Mouse (Mus musculus): ENCODE results near the gene Serpind1. TPM values are rescaled to one million over a fixed set of nuclear protein-coding genes. Genes with fewer than 3 reads are reported as not detected.

Serpind1 gene
- polyA plus RNA-seq, 1 experiment from 2014 or later = 0.09 TPM

DNA sequence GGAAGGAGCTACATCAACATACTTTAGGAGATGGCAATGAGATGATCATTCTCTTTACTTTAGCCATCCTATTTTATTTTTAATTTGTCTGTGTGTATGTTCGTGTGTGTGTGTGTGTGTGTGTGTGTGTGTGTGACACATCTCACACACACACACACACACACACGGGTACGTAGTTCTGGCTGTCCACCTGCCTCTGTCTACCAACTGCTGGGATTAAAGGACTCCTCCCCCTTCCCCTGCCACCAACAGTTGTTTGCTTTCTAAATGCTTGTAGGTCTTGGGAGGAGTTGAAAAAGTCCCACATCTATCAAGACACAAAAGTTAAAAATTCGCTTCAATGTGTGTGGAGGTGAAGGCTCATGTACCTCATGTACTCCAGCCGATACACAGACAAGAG is 6.4 kb upstream of the Serpind1 start:
- H3K4me2 ChIP-seq (replicated peaks; ENCODE audit: low read depth) = no peak overlapping the region
- ATAC-seq = no peak

DNA sequence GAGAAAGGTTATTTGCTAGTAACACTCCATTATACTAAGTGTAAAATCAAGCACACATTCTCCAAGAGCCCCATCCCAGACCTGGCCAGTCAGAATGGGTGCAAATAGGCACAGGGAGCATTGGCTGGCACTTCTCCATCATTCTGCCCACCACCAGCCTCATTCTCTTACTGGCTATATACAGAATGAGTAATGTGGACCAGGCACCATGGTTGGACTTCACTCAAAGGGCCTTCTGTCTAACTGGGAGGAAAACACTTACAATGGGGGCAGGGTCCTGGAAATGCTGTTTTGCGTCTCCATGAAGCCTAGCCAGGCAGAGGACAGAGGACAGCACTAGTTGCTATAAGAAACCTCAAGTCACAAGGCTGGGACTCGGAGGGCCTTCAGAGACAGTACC is 5.1 kb upstream of the Serpind1 start:
- WGBS = 98% methylated on average over 2 of the region's 2 CpGs
- Histone ChIP-seq H3K36me3 (ENCODE audit: control insufficient read depth, insufficient read depth) (peaks cover 39% of the 10 kb centered on the region), H3K4me3 (ENCODE audit: low read depth, low read length) (no peak overlapping the region), H3K4me2 (replicated peaks; ENCODE audit: low read depth) (no peak overlapping the region), H3K27me3 (replicated peaks; ENCODE audit: control insufficient read depth, insufficient read depth, low read length) (no peaks in the 10 kb centered on the region), H3K27ac (ENCODE audit: low read depth, low read length) (no peak overlapping the region), H3K9me3 (ENCODE audit: control insufficient read depth) (no peaks in the 10 kb centered on the region), H3K9ac (ENCODE audit: low read depth, low read length) (no peak overlapping the region), H3K4me1 (replicated peaks; ENCODE audit: control insufficient read depth, insufficient read depth, low read length) (no peaks in the 10 kb centered on the region)
- no peak for TF ChIP-seq CTCF (IDR thresholded peaks at IDR 0.05; ENCODE audit: low read depth)
- ATAC-seq = no peak

More for the DNA sequence above, 6.4 kb upstream of the Serpind1 start:
- TF ChIP-seq CTCF (IDR thresholded peaks at IDR 0.05; ENCODE audit: low read depth) = no peak
- H3K4me3 ChIP-seq (ENCODE audit: low read depth, low read length) = no peak overlapping the region
- H3K27ac ChIP-seq (ENCODE audit: low read depth, low read length) = no peak overlapping the region
- no peaks in the 10 kb centered on the region for H3K4me1 ChIP-seq (replicated peaks; ENCODE audit: control insufficient read depth, insufficient read depth, low read length)
- no peaks in the 10 kb centered on the region for H3K9me3 ChIP-seq (ENCODE audit: control insufficient read depth)
- no peaks in the 10 kb centered on the region for H3K27me3 ChIP-seq (replicated peaks; ENCODE audit: control insufficient read depth, insufficient read depth, low read length)
- peaks cover 39% of the 10 kb centered on the region for H3K36me3 ChIP-seq (ENCODE audit: control insufficient read depth, insufficient read depth)
- WGBS = 81% methylated on average over 5 of the region's 5 CpGs
- H3K9ac ChIP-seq (ENCODE audit: low read depth, low read length) = no peak overlapping the region

DNA sequence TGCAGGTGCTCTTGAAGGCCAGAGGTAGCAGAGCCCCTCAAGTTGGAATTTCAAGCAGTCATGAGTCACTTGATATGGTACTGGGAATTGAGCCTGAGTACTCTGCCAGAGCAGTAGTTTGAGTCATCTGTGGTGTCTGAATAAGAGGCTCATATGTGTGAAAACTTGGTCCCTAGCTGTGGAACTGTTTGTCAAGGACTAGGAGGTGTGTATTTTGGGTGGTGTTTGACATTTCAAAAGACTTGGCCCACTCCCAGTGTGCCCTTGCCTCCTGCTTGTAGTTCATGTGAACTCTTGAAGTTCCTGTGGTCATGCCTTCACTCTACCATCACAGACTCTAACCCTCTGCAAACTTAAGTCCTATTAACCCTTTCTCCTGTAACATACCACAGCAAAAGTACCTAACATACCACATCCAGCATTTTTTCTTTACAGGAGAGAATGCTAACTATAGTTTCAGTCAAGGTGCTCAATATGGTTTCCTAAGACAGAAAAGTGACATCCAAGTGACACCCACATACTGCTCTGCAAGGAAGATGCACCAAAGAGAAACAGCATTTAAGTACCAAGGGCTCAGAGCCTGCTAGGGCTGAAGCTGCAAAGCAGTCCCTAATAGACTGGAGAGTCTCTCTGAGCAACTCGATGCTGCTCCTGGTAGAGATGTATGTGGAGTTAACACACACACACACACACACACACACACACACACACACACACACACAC is 1.2 kb upstream of the Serpind1 start:
- H3K4me3 ChIP-seq (ENCODE audit: low read depth, low read length) = no peak overlapping the region
- H3K36me3 ChIP-seq (ENCODE audit: control insufficient read depth, insufficient read depth) = peaks cover 13% of the 10 kb centered on the region
- TF ChIP-seq CTCF (IDR thresholded peaks at IDR 0.05; ENCODE audit: low read depth) = no peak
- no peaks in the 10 kb centered on the region for H3K27me3 ChIP-seq (replicated peaks; ENCODE audit: control insufficient read depth, insufficient read depth, low read length)
- H3K4me2 ChIP-seq (replicated peaks; ENCODE audit: low read depth) = no peak overlapping the region
- H3K9ac ChIP-seq (ENCODE audit: low read depth, low read length) = no peak overlapping the region
- no peaks in the 10 kb centered on the region for H3K4me1 ChIP-seq (replicated peaks; ENCODE audit: control insufficient read depth, insufficient read depth, low read length)
- H3K9me3 ChIP-seq (ENCODE audit: control insufficient read depth) = no peaks in the 10 kb centered on the region
- ATAC-seq = no peak
- WGBS = 84% methylated on average over 1 of the region's 1 CpGs
- H3K27ac ChIP-seq (ENCODE audit: low read depth, low read length) = peak overlapping the region; percentile 21; the same call in 1 of the 2 replicates

DNA sequence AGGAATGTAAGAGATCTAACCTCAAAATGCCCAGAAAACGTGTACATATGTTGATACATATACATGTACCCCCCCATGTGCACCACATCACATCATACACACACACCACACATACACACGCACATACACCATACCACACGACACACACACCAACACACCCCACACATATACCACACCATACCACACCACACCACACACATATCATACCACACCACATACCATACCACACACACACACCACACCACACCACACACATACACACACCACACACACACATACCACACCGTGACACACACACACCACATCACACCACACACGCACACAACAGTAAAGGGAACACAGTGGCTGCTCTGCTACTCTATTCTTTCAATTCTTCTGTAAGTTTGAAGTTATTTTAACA is 684 bp downstream of the Serpind1 start:
- Histone ChIP-seq H3K9me3 (ENCODE audit: control insufficient read depth) (no peaks in the 10 kb centered on the region), H3K36me3 (ENCODE audit: control insufficient read depth, insufficient read depth) (peaks cover 4% of the 10 kb centered on the region; the same call in 1 of the 2 replicates), H3K9ac (ENCODE audit: low read depth, low read length) (no peak overlapping the region), H3K27me3 (replicated peaks; ENCODE audit: control insufficient read depth, insufficient read depth, low read length) (no peaks in the 10 kb centered on the region), H3K4me2 (replicated peaks; ENCODE audit: low read depth) (no peak overlapping the region), H3K27ac (ENCODE audit: low read depth, low read length) (no peak overlapping the region), H3K4me1 (replicated peaks; ENCODE audit: control insufficient read depth, insufficient read depth, low read length) (no peaks in the 10 kb centered on the region), H3K4me3 (ENCODE audit: low read depth, low read length) (no peak overlapping the region)
- no peak for ATAC-seq
- 95% methylated on average over 5 of the region's 5 CpGs for WGBS
- no peak for TF ChIP-seq CTCF (IDR thresholded peaks at IDR 0.05; ENCODE audit: low read depth)

DNA sequence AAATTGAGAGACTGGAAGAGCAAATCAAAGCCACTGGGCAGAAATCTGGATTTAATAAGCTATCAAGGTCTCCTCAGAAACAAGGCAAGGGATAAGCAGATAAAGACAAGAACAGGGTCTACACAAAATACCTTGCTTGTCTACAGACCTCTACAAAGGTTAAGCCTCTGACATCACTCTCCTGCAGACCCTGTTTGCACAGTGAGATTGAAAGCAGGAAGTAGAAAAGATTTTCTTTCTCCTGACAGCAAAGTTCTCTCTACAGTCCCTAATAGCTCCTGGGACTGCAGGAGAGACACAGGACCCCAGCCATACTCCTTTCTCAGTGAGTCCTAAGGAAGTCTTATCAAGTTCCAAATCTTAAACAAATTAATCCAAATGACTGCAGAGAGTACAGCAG is 3.4 kb downstream of the Serpind1 start:
- Histone ChIP-seq H3K27ac (ENCODE audit: low read depth, low read length) (no peak overlapping the region), H3K4me2 (replicated peaks; ENCODE audit: low read depth) (no peak overlapping the region), H3K36me3 (ENCODE audit: control insufficient read depth, insufficient read depth) (0 out of 2 replicates have a peak, but pooled peaks cover 9% of the 10 kb centered on the region), H3K4me1 (replicated peaks; ENCODE audit: control insufficient read depth, insufficient read depth, low read length) (no peaks in the 10 kb centered on the region), H3K9me3 (ENCODE audit: control insufficient read depth) (no peaks in the 10 kb centered on the region), H3K27me3 (replicated peaks; ENCODE audit: control insufficient read depth, insufficient read depth, low read length) (no peaks in the 10 kb centered on the region), H3K9ac (ENCODE audit: low read depth, low read length) (no peak overlapping the region), H3K4me3 (ENCODE audit: low read depth, low read length) (no peak overlapping the region)
- TF ChIP-seq CTCF (IDR thresholded peaks at IDR 0.05; ENCODE audit: low read depth) = no peak
- no peak for ATAC-seq

DNA sequence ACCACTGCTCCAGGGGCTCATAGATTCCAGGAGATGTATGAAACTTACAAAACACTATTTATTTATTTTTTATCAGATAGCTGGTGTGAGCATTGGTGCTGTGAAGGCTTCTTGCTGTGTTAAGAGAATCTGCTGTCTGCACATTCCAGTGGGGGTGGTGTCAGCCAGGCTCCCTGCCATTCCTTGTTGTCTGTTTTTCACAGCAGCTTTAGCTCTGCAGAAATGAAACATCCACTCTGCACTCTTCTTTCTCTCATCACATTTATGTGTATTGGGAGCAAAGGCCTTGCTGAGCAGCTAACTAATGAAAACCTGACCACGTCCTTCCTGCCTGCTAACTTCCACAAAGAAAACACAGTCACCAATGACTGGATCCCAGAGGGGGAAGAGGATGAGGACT is 4.9 kb downstream of the Serpind1 start:
- Histone ChIP-seq H3K27ac (ENCODE audit: low read depth, low read length) (no peak overlapping the region), H3K27me3 (replicated peaks; ENCODE audit: control insufficient read depth, insufficient read depth, low read length) (no peaks in the 10 kb centered on the region), H3K4me3 (ENCODE audit: low read depth, low read length) (no peak overlapping the region), H3K4me2 (replicated peaks; ENCODE audit: low read depth) (no peak overlapping the region), H3K4me1 (replicated peaks; ENCODE audit: control insufficient read depth, insufficient read depth, low read length) (no peaks in the 10 kb centered on the region), H3K36me3 (ENCODE audit: control insufficient read depth, insufficient read depth) (0 out of 2 replicates have a peak, but pooled peaks cover 13% of the 10 kb centered on the region), H3K9ac (ENCODE audit: low read depth, low read length) (no peak overlapping the region), H3K9me3 (ENCODE audit: control insufficient read depth) (no peaks in the 10 kb centered on the region)
- WGBS = 81% methylated on average over 1 of the region's 1 CpGs
- TF ChIP-seq CTCF (IDR thresholded peaks at IDR 0.05; ENCODE audit: low read depth) = no peak
- ATAC-seq = no peak
